Mouse (Mus musculus): ENCODE results near the gene Gm44511.
A peak's percentile ranks its signal among the peaks of the same experiment; 100 is the strongest.
"Not testable (repeated sequence)": the region's sequence is repeated elsewhere in the genome, so short reads cannot be mapped to it uniquely, and the experiment has no call there.

Gm44511 gene

DNA sequence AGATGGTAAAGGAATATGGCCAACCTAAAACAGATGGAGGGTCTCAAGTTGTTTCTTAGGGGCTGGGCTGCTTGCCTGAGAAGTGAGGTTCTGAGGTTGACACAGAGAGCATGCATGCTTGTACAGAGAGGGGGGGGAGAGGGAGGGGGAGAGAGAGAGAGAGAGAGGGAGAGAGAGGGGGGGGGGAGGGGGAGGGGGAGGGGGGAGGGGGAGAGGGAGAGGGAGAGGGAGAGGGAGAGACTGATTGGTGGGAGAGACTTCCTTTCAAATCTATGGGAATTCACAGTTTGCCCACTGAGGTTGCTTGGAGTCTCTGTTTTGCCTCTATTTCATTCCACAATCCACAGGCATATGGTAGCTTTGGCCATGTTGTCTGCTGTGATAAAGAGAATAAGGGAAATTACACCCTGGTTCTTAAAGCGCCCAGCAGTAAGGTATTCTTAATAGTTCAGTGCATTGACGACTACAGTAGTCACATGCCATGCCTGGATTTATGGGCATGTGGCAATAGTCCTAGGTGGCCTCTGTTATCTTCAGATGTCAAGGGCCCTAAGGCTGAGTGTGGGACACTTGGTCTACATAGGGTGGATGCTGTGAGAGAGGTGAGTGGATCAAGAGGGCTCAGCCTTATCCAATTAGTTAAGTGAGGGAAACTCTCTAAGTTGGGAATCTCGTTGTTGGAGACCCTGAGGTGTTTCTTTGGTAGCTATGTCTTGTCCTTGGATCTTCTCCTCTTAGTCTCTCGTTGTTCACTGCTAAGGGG, 15.4 kb upstream of the Gm44511 start:
- no peak for DNase-seq (ENCODE audit: low spot score in 2 of 2)

DNA sequence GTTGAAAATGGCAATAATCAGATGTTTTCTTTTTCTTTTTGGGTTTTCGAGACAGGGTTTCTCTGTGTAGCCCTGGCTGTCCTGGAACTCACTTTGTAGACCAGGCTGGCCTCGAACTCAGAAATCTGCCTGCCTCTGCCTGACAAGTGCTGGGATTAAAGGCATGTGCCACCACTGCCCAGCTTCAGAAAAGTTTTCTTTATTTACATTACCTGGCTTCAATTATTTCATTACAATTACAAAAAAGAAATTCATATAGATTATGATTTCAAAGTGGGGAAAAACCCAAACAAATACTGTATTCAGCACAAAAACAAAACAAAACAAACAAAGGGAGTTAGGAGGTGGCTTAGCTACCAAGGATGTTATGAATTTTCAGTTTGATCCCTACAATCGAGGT, 14.6 kb upstream of the Gm44511 start:
- not testable (repeated sequence) for DNase-seq (ENCODE audit: low spot score in 2 of 2)

DNA sequence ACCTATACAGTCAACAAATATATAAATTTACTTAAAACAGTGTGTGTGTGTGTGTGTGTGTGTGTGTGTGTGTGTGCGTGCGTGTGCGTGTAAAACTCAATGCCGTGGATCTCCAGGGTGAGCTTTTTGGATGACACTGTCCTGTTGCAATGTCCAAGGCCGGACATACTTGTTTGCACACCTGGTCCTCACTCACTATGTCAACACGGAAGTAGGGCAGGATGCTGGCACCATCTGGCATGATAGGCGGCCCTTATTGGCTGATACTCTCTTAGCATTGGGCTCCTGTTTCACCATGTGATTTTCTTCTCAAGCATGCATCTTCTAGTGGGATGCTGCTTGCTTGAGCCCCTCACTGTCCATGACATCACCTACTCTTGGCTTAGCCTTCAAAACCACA, 13.8 kb upstream of the Gm44511 start:
- DNase-seq (ENCODE audit: low spot score in 2 of 2), result no peak

DNA sequence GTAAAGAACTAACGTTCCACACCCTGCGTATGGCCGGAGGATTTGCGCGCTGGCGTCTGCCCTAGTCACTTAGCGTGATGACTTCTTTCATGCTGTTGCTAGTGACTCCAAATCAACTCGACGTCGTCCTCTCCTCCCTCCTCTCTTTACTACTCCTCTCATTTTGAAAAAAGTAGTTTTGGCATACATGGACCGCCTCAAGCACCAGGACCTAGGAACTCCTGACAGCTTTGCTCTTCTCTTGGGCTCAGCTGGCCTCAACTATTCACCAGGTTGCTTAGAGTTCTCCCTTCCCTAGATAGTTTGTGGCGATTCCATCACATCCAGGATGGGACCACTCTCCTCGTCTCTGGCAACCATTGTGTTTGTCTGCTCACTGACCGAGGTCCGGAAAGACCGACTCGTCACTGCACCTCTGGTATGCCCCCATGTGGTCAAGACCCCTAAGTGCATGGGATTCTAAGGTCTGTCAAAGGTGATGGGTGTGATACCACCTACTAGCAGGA, 13.2 kb upstream of the Gm44511 start:
- DNase-seq (ENCODE audit: low spot score in 2 of 2), result peak; percentile 91 to 94

DNA sequence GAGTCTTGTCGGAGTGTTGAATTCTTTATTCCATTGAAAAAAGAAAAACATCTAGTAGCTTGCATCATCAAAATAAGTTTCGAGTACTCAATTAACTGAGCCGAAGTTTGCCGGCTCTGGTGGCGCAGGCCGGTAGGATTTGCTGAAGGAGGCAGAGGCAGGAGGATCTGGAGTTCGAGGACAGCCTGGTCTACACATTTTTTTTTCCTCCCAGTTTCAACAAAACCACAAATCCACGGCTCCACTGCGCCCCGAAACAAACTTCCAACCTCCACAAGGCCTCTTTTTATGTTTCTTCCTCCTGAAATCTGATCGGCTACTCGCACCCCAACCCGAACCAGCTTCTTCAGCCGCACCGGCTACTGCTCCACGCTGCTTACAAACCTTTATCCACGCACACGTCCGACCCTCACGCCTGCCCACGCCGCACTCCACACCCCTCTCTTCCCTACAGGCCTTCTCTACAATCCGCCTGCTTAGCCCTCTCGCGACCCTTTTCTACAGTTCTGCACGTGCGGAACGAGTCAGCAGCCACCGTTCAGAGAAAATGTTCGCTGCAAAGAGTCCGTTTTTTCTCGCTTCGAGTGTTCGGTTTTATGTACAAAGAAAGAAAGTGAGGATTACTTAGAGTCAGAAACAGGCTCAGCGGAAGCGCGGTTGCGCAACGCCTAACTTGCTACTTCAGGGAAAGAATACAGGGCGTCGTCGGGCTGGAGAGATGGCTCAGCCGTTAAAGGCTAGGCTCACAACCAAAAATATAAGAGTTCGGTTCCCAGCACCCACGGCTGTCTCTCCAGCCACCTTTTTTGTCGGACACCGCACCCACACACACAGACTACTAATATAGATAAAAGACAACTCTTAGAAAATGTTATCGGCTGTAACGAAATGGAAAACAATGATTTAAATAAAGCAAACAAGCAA, 12.5 kb upstream of the Gm44511 start:
- peak; percentile 84 to 86 for DNase-seq (ENCODE audit: low spot score in 2 of 2)

DNA sequence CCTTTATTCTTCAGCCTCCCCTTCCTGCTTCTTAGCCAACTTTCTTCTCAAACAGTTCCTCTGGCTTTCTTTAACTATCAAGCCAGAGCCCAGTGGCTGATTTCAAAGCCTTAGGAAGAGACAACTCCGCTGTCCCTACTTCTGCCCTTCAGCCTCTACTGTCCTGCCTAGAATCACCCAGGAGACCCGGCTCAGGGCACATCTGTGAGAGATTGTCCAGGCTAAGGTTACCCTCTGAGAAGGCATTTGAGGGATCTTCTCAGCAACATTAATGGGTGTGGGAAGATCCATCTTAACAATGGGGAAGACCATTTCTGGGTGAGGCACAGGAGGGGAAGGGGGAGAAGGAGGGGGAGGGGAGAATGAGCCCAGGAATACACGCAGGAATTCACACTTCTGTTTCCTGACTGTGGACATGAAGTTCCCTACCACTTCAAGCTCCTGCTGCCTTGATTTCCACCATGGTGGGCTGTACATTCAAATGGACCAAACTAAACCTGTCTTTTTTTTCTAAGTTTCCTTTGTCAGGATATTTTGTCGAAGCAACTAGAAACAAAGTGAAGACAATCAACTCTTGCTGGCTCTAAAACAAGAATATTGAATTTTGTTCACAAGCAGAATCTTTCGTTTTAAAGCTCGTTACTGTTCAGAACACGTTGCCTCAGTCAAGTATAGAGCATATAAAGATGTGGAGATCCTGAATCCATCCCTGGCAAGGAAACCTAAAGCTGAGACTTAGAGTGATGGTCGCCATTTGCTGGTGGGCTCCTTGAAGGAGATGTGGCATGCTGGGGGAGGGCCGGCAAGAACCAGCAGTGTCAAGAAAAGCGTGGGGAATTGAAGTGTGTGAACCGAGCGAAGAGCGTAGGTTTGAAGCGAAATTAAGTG, 11.6 kb upstream of the Gm44511 start:
- DNase-seq (ENCODE audit: low spot score in 2 of 2), result no peak

DNA sequence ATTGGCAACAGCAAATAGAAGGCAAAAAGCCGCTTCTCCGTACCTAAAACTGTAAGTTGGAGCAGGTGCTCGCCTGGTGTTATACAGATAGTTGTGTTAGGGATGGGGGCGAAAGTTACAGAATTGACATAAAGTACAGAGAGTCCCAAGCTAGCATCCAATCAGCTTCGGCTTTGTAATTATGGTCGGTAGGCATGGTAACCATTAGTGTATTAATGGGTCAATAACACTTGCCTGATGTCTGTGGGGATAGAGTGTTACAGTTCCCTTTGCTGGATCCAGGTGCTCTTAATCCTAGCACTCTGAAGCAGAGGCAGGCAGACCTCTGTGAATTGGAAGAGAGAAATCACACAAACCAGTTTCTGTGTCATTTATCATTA, 10.8 kb upstream of the Gm44511 start:
- no peak for DNase-seq (ENCODE audit: low spot score in 2 of 2)

DNA sequence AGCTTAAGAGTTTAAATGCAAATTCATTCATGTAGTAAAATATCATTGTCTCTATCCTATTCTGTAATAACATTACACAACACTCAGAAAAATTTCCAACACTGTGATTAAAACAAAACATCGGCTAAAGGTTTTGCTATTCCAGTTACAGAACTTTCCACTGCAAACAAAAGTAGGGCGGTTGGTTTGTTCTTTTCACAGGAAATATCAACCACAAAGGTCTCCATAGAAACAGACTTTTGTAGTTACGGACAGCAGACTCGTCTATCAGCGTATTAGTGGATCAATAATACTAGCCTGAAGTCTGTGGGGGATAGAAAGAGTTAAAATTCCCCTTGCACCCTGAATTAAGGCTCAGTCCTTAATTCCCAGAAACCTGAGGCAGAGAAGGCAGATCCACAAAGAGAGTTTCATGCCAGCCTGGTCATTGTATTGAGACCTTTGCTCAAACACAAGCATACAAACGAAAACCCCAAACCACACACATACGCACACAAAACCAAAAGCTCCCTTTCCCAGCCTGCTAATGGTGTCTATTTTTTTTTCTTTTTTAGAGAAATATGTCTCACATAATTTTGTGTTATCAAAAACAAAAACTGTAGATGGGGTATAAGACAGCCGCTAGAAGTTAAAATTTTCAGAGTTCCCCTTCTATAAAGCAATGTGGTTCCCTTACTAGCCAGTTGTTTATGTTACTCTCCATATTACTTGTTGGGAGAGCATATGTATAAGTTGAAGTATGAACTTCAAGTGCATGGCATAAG, 10.3 kb upstream of the Gm44511 start:
- DNase-seq (ENCODE audit: low spot score in 2 of 2), result no peak

DNA sequence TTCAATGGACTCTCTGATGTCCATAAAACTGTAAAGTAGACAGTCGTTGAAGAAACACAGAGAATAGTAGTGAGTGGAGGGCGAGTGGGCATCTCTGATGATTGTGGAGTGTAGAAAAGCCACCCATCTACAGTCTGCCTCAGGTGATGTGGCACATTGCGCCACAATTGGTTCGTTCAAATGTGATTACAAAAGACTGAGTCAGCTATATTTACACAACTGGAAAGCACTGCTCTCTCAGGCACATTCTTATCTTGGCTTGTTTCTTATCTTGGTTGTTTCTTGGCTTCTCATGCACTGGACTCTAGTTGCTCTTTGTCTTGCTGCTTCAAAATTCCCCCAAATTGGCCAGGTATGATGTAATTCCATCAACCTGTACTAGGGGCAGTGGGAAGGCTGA, 9.5 kb upstream of the Gm44511 start:
- no peak for DNase-seq (ENCODE audit: low spot score in 2 of 2)

DNA sequence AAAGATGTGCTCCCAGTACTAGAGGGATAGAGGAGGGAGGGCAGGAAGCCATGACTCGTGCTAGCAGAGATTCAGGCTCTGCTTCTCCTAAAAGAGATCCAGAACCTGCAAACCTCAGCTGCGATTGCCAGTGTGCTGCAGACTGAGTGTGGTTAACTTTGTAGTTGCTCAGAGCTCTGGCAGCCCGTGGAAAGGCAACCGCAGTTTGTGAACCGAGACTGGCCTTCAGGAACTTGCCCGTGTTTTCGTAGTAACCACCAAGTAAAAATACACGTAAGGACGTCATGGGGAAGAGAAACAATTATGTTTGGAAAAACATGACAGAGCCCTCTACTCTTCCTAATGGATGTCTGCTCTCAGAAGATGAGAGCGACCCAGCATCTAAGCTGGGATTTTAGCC, 6.9 kb upstream of the Gm44511 start:
- no peak for DNase-seq (ENCODE audit: low spot score in 2 of 2)

DNA sequence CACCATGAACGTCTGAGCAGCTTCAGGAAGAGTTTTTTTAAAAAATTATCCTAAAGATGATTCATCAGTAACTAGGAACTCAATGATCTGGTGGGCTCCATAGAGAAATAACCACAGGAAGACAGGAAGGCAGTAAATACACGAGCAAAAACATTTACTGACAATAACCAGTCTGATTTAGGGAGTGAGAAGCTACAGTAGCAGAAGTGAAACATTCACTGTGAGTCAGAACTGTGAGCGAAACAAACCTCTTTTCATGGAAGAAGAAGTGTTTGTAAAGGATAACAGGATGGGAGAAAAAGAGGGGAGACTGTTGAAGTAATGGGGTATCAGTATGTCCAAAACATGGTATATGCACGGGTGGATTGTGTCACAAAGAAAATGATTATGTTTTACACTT, 3.7 kb upstream of the Gm44511 start:
- no peak for DNase-seq (ENCODE audit: low spot score in 2 of 2)

DNA sequence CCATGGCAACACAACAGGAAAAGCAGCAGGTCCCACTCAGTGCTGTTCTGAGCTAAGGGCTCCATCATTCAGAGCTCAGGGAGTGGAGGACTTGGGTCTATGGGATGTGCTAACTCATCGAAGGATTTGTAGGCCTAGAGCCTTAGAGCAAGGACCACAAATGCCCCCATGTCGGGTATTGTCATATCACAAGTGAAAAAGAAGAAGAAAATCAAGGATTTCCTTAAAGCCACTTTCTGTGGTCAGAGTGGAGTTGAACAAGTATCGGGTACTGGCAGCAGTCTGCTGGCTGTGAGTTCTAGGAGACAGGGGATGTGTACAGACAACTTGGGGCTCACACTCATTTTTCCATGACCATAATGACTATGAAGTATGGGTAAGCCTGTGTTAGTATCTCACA, 666 bp upstream of the Gm44511 start:
- DNase-seq (ENCODE audit: low spot score in 2 of 2), result no peak

DNA sequence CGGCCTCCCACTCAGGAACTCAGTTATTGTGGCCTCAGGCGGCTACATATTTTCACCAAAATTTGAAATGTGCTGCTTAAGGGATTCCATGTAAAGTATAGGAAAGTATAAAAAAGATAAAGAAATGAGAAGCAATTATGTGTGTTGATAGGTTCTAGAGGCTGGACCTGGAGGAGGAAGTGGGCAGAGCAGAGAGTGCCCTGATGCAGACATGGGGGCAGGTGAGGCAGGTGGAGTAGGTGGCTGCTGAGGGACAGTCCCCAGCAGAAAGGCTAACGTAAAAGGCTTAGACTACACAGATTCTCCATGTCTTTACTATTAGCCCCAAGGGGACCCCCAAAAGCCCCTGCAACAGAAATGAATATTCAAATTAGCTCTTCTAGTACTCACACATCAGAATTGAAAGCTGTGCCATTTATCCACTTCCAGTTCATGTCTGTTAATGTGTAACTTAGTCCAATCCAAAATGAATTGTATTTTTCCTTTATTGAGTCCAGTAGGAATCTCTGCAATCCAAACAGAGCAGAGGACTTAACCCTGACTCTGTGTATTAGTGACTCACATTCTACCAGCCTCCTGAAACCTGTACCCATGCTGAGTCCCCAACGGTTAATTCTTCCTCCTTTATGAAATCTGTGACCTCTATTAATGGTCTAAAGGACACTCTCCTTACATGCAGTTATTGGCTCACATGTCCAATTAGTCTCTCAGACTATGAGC, 7.9 kb downstream of the Gm44511 start:
- no peak for DNase-seq (ENCODE audit: low spot score in 2 of 2)

DNA sequence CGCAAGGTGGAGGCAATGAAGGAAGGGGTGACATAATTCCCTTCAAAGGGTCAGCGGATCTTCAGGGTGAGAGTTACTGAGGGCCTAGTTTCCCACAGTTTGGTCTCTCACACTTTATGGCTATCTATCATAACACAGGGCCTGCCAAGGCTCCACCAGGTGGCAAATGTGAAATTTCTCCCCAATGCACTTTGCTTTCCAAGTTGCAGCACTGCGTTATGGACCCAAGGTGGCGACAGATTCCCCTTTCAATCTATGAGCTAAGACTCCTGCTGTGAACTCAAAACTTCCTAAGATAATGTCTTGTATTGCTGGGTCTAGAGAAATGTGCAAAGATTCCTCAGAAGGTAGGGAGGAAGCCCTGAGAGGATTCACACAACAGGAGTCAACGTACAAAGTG, 17.6 kb downstream of the Gm44511 start:
- peak; percentile 56 to 68 for DNase-seq (ENCODE audit: low spot score in 2 of 2)

DNA sequence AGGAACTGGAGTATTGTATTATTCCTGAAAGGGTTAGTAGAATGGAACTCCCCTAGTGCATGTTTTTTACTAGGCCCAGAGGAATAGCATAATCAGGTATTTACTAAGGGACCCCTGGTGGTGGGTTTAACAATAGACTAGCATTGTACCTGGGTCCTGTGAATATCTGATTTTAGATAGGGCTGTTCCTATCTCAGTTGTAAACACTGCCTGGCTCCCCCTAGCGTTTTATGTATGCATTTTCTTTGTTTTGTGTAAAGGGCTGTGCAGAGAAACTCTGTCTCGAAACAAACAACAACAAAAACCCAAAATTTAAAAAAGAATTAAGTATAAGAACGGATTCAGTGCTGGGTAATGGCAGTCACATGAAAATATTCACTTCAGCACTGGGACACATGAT, 19.1 kb downstream of the Gm44511 start:
- DNase-seq (ENCODE audit: low spot score in 2 of 2), result no peak

DNA sequence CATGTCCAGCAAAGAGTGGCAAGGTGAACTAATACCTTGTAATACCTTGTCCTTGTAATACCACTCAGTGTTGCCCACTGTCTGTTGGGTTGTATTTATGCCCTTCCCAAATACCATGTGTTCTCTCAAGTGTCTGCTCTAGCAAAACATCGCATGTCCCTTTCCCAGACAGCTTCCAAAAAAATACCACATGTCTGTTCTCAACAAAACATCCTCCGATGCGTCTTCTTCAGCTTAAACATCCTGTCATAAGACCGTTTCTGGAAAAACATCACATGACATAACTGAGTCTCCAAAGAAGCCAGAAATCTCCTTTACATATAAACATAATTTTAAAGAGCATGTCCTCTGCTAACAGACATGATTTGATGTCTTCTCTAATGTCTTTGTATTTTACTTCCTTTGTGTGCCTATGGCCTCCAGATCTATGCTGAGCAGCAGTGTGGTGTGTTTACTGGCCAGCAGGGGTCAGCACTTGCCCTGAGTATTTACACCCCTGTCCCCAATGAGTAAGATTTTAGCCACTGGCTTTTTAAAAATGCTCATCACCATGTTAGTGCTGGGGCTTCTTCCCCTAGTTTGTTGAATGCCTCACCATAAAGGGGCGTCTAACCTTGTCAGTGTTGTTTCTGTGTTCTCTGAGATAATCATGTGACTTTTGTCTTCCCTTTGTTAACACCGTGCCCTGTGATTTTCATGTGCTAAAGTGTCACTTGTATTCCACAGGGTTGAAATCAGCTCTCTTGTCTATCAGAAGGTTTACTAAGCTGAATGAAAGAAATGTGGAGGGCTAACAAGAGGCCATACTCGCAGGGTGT, 21.1 kb downstream of the Gm44511 start:
- peak; percentile 64 to 67 for DNase-seq (ENCODE audit: low spot score in 2 of 2)

DNA sequence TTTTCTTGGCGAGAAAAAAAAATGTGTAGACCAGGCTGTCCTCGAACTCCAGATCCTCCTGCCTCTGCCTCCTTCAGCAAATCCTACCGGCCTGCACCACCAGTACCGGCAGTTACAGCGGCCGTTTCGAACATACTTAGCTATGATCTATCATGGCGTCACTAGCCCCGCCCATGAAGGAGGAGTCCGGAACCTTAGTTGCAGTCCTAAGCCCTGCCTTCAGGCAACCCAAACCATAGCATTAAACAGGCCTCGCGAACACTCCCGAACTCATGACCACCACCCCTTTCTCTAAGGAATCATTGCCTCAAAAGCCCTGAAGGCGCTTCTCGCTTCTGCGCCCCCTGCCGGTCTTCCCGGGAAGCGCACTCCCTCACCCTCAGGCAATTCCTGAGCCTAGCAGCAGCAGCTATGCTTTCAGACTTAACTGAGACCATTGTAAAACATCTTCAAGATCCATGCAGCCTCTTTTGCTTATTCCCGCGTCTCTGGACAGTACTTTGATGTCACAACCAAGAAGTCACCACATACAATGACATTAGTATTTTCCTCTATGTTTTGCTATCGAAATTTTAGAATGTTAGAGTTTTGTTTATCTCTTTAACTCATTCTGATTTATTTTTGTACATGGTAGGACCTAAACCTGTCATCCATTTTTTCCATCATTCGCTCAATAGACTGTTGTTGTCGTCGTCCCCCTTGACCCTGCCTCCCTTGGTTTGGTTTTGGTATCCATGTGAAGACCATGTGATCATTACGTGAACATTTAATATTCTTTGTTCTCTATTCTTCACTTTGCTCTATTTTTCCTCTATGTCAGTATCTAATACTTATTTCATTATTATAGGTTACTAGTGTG, 22.9 kb downstream of the Gm44511 start:
- DNase-seq (ENCODE audit: low spot score in 2 of 2), result peak; percentile 91 to 93

DNA sequence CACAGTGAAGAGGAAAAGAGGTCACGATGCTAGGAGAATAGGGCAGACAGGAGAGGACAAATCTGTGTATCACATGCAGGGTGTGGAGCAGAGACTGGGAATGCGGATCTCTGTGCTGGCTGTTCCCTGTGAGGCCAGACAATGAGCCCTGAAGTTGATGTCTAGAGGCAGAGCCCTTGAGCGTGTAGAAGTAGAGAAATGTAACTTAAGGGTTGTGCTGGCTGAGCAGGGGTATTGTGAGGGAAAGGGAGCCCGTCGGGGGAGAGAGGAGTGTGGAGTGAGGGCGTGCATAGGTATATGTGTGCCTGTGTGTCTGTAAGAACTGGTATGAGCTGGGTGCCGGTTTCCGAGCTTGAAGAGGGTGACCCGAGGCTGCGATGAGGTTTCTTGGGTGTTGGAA, 23.6 kb downstream of the Gm44511 start:
- DNase-seq (ENCODE audit: low spot score in 2 of 2), result no peak

DNA sequence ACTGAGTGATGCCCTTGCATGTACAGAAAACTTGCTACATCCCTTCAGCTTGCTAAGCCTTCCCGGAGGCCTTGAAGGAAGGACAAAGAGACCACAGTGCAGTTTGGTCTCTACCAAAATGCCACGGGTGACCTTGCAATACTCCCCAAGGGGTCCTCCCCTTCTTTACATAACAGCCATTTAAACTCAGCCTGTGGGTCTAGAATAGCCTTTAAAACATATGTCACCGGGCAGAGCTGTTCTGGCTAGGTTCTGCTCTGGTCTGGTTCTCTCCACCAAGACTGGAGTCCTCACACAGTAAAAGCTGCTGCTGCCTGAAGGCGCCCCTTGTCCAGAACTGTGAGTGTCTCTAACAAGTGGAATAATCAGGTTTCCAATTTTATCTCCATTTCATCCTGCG, 25.4 kb downstream of the Gm44511 start:
- DNase-seq (ENCODE audit: low spot score in 2 of 2), result not testable (repeated sequence)

Data from spleen, postnatal 36 days (tissue).